Mouse (Mus musculus) ovary, postnatal 10 days (tissue): ENCODE results near the gene Gstt2.
"Not testable (repeated sequence)": the region's sequence is repeated elsewhere in the genome, so short reads cannot be mapped to it uniquely, and the experiment has no call there.

Source experiments
- DNase-seq: peaks from one replicate; pipeline ENCODE4 v3.0.0; 2022; ENCODE audit warnings: low spot score

The Gstt2 gene

DNA sequence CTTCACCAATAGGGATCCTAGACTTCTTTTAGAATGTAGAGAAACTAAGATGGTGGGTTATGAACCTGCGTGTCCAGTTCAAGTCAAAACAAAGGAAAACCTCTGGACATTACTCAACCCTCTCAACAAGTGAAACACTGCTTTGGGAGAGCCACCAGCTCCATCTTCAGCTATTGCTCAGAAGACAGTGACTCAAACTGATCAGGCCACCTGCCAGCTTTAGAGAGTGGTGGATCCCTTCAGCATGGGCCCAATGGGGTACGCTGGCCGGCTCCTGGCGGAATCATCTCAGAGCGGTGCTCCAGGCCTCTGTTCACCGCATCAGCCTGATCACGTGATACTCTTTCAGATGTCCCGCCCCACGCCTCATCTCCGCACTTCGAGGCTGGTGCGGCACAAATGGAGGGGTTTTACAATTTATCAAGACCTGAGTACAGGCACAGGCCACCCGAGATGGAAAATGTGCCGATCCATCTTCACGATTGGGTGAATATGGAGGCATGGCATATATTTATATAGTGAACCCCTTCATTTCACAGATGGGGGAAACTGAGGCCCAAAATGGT lies 18.3 kb upstream of the Gstt2 start:
- DNase-seq = no peak

- DNase-seq = no peak
Observed at GRCm38 (mm10) chr10:75854791-75855190, 17.6 kb upstream of the Gstt2 start.

DNA sequence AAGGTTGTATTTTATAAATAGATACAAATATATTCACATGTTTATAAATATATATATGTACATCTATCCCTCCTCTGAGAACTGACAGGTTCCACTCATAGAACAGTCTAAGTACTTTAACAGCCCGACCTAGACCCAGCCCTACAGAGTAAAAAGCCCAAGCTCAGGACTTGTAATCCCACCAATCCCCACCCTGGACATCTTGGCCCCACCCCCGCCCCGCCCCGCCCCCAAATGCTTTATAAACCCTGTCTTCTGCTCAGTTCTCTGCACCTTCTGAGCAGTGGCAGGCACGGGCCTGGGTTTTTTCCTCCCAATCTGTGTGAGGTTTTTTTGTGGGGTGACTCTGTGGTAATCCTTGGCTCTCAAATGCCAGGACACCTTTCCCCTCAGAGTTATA lies 16.9 kb upstream of the Gstt2 start:
- DNase-seq = no peak

DNA sequence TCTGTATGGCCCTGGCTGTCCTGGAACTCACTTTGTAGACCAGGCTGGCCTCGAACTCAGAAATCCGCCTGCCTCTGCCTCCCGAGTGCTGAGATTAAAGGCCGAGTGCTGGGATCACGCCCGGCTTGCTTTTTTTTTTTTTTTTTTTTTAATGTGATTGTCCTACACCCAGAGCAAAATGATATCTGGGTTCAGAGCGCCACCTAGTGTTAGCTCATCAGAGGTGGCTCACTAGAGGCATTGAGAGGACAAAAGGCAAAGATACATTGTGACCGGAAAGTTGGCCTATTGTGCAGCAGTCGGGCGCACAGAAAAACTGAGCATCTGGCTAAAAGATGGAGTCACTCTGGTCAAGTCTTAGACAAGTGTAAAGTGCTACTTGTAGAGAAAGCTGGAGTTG lies 16.2 kb upstream of the Gstt2 start:
- no peak for DNase-seq

DNA sequence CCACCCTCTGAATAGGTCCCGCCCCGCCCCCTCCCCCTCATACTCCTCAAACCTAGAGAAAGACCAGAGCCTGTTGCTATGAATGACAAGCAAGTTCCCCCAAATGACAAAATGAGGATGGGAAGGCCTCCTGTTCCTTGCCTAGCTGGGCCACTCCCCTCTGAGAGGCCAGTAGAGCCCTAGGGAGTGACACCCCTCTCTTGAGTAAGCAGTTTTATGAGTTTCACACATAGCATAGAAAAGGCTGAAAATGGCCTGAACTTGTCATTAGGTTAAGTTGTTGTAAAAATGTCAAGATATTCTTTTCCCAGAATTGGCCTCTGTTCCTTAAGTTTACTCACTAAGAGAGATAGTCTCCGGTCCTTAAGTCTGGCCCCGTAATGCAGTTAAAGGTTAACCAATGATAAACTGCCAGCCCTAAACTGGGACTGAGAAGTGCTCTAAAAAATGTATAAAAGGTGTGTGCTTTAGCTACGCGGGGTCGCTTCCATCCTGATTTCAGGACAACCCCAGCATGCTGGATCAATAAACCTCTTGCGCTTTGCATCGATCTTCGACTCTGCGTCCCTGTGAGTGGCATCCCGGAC lies 15.4 kb upstream of the Gstt2 start:
- DNase-seq = no peak

DNA sequence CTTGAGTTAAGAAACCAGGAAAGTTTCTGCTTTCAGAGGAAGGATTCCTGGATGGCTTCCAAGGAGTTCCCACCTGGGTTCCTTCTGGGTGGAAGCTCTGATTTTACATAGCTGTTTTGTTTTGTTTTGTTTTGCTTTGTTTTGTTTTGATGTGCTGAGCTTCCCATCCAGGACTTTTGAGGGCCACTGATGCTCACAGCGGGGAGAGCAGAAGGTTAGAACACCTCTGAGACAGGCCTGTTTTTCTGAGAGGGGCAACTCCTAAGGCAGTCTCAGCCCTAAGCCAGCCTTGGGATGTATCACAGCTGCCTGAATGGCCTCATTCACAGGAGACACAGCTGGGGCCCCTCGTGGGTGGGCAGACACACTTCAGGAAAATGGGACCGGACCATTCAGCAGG lies 14.5 kb upstream of the Gstt2 start:
- DNase-seq = no peak

- no peak for DNase-seq
Observed at GRCm38 (mm10) chr10:75851076-75851475, 13.9 kb upstream of the Gstt2 start.

- DNase-seq = no peak
Observed at GRCm38 (mm10) chr10:75848382-75848781, 11.2 kb upstream of the Gstt2 start.

- DNase-seq = no peak
Observed at GRCm38 (mm10) chr10:75845306-75845930, 8.2 kb upstream of the Gstt2 start.

DNA sequence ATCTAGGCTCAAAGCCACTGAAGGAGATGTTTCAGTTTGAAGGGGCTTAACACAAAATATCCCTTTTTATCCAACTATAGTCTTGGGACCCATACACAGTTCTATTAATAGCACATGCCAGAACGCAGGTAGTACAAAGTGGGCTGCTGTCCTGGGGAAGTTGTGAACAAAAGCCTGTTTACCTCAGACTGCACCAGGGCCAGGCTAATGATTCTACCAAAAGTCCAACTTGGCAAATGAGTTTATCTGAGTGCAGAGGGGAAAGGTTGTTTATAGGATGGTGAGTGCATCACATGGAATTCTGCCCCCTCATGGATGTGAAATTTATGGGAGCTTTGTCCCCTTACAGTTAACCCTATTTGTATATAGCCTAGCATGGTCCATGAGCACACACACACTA lies 7.6 kb upstream of the Gstt2 start:
- DNase-seq = no peak

DNA sequence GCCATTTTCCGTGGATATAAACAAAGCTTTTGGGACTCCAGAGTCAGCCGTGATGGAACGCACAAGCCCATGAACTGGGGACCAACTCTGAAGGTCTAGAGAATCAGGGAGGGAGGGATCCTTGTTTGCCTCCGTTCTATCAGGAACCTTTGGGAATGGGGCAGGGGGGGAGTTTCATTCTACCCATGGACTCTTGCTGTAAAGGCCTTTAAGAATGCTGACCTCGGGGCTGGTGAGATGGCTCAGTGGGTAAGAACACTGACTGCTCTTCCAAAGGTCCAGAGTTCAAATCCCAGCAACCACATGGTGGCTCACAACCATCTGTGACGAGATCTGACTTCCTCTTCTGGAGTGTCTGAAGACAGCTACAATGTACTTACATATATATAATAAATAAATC lies 6.7 kb upstream of the Gstt2 start:
- DNase-seq = not testable (repeated sequence)

GRCm38 (mm10) chr10:75839092-75839491 lies 1.9 kb upstream of the Gstt2 start:
- no peak for DNase-seq

GRCm38 (mm10) chr10:75835761-75836531 lies 1.3 kb downstream of the Gstt2 start:
- DNase-seq = no peak

GRCm38 (mm10) chr10:75835307-75835706 lies 1.9 kb downstream of the Gstt2 start:
- no peak for DNase-seq

DNA sequence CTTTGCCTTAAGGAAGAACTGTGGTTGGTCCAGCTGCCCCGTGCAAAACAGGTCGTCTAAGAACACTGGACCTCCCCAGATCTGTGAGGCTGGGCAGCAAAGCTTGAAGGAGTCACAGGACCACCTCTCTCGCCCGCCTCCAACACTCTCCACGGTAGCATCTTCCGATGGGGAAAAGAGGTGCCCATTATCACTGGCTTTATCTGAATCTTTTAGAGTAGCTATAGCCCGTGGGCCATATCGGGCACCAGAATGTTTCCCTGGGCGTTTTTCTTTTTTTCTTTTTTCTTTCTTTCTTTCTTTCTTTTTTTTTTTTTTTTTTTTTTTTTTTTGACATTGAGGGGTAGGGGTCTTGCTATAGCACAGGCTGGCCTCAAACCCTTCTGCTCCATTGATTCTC lies 2.5 kb downstream of the Gstt2 start:
- DNase-seq = no peak

DNA sequence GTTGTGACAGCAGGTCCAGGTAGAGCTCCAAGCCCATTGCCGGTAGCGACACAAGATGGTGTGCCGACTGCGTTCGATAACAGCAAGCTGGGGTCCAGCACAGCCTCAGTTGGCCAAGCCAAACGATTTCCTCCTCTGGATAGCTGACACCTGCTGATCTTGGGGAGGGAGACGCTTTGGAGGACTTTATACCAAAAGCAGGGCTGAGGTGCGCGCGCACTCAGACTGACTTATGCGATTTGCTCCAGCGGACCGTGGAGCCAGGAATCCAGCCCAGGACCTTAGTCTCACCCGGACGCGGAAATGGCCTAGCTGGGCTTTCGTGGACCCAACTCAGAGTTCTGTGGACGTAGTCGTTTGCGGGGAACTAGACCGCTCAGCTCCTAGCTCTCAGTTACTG lies 3.0 kb downstream of the Gstt2 start:
- peak; percentile 68 for DNase-seq

DNA sequence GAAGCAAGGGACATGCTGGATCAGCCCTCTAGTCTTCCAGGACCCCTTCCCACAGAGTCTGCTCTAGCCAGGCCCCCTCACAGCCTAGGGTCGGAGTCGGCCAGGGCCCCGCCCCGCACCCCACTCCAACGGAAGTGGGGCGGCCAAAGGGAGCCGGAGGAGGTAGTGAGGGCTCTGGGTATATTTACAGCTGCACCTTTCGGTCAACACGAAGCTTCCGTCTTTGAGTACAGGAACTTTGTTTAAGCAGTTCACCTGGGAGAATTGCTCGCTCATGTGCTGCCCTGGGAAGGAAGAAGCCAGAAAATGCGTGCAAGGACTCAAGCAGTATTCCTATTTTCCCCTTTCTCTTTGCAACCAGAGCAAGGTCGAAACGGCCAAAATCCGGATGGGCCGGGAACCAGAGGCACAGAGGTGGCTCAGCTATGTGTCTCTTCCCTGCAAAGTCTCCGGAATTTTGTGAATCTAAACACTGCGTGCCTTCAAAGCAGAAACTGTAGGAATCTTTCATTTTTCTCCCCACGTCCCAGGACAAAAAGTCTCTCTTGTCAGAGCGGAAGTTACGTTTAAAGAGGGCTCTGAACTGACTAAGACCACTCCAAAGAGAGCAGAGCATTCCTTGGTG lies 3.7 kb downstream of the Gstt2 start:
- DNase-seq = no peak

GRCm38 (mm10) chr10:75832272-75832895 lies 4.8 kb downstream of the Gstt2 start:
- DNase-seq = no peak

GRCm38 (mm10) chr10:75830275-75830670 lies 7.0 kb downstream of the Gstt2 start:
- DNase-seq = no peak

DNA sequence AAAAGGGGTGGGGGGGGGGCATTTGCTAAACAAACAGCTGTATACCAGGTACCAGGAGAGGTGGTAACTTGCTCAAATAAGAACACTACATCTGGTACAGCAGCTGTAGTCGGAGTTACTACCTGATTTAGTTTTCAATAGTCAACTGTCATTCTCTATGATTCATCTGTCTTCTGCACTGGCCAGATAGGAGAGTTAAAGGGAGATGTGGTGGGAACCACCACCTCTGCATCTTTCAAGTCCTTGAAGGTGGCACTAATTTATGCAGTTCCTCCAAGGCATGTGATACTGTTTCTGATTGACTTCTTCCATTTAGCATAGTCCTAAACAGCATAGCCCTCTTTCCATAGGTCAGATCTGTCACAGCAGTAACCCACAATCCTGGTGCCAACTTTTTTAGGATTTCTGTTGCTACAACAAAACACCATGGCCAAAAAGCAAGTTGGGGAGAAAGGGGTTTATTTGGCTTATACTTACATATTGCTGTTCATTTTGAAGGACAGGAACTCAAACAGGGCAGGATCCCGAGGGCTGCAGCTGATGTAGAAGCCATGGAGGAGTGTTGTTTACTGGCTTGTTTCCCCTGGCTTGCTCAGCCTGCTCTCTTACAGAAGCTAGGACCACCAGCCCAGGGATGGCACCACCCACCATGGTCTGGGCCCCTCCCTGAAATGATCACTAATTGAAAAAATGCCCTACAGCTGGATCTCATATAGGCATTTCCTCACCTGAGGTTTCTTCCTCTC lies 7.5 kb downstream of the Gstt2 start:
- DNase-seq = no peak

- DNase-seq = no peak
Observed at GRCm38 (mm10) chr10:75828500-75828931, 8.7 kb downstream of the Gstt2 start.
